Mouse (Mus musculus): ENCODE data around the gene Gpd1l. TPM values are rescaled to one million over a fixed set of nuclear protein-coding genes. Genes with fewer than 3 reads are reported as not detected.

Gpd1l gene
- total RNA-seq, 2 experiments from 2014 or later: 106 to 108 TPM

DNA sequence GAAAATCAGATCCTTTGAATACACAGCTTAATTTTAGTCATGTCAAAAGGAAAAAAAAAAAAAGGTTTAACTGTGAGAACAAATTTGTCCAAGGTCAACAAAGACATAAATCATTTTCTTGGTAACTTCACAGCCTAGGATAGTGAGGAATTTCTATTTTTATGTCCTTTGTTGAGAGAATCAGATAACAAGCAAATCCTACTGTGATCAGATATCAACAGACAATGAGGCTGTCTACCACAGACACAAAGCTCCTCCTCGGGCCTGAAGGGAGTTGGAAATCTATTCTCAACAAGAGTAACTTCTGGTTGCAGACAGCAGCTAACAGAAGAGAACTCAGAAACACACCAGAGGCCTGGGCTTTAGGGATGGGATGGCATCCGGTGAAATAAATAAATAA, 51.8 kb downstream of the Gpd1l start:
- intact Hi-C loops (cut with DNase I): no loop called here
- no peak for DNase-seq (ENCODE audit: extremely low spot score in 1 of 2, low spot score in 2 of 2)

DNA sequence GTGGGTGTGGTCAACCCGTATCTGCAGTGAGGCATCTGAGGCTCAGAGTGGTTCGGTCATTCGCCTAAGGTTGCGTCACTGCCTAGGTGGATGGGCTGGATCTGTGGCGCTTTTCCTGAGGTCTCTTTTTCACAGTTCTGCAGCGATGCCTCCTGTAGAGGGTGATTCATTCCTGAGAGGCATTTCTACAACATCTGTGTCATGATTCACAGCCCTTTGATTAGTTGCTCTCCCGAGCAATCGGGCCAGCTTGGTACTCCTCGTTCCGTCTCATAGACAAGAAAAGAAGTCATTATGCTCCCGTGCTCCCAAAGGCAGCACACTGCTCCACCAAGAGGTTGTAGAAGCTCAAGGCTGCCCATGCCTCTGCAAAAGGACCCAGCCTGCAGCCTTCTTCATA, 78.5 kb downstream of the Gpd1l start:
- intact Hi-C loops (cut with DNase I): no loop called here
- no peak for DNase-seq (ENCODE audit: extremely low spot score in 1 of 2, low spot score in 2 of 2)

DNA sequence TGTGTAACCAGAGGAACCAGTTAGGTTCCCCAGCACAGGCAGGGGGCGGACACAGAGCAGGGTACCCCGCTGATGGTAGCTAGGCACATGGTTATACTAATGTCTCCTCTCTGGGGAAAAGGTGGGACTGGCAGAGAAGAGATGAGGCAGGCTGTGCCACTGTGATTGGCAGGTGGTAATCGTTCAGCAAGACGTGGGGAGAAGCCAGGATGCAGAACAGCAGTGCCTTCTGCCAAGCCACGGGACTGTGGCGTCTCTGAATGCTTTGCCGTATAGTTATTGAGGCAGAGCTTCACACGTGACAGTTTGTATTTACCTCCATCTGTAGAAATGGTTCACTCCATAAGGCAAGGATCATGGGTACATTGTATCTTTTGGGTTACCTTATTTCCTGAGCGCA, 79.1 kb downstream of the Gpd1l start:
- DNase-seq (ENCODE audit: extremely low spot score in 1 of 2, low spot score in 2 of 2): no peak
- intact Hi-C loops (cut with DNase I): no loop called here

DNA sequence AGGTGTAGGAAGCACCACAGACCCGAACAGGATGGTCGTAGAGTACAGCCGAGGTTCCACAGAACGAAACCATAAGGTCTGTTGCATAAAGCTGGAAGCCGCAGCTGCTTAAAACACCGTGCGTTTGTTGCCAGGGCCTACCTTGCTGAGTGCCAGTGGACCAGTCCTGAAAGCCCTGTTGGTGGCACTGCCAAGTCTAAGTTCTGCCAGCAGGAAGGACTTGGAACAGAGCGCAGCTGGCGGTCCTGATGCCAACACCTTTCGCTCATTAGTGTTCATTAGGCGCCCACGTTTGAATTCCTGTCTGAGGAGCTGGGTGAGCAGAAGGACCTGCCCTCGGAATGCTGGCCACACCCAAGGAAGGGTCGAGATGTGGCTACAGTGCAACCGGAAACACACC, 80.5 kb downstream of the Gpd1l start:
- DNase-seq (ENCODE audit: extremely low spot score in 1 of 2, low spot score in 2 of 2): no peak
- intact Hi-C loops (cut with DNase I): no loop called here

DNA sequence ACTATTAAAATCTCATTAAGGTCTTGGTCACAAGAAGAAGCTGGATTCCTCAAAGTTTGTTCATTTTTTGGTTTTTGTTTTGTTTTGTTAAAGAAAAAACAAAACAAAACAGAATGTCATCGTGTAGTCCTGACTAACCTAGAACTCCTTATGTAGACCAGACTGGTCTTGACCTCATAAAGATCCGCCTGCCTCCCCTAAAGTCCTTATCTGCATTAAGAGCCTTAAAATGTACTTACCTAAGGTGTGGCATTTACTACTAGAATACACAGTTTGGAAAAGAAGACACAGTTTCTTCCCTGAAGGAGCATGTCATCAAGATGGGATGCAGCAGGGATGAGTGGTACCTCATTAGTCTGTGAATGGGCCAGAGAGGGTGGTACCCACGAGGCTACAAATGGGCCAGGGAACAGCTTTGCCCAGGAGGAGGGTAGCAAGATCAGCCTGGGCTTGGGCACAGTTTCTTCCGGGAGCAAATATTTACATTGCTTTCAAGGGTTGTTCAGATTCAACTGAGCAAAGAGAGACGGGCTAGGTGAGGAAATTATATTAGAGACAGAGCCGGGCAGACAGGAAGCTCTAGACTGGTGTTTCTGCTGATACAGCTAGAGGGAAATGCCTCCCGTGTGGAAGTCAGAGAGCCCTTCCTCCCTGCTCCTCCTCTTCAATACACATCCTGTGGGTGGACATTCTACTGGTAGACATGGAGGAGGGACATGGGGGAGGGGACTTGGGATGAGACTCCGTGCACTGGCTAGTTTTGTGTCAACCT, 82.2 kb downstream of the Gpd1l start:
- no peak for DNase-seq (ENCODE audit: extremely low spot score in 1 of 2, low spot score in 2 of 2)
- intact Hi-C loops (cut with DNase I): no loop called here

Other genes with a start within 250 kb of the Gpd1l start
- gene Dync1li1, start 245.2 kb downstream of the Gpd1l start, total RNA-seq (2021): 100 to 1,000 TPM; 110 to 118 TPM
- gene Cmtm6, start 202.9 kb downstream of the Gpd1l start, total RNA-seq (2021): 10 to 100 TPM; 24.5 to 25.5 TPM
- 1 to 10 TPM; 4.1 to 5.3 TPM for gene Cmtm7, start 152.1 kb downstream of the Gpd1l start, total RNA-seq (2021)
- 1 to 10 TPM; 2.1 to 2.5 TPM for gene Cmtm8, start 89.8 kb downstream of the Gpd1l start, total RNA-seq (2021)
- 10 to 100 TPM; 55.7 to 56.3 TPM for gene Osbpl10, start 44.6 kb upstream of the Gpd1l start, total RNA-seq (2021)
- gene Rps27rt, start 48.8 kb upstream of the Gpd1l start, total RNA-seq (2021): 10 to 100 TPM; 26.6 to 33.7 TPM